ENCODE assay signal across 8 mouse cellular contexts in genomic region chr4:40134468-40135102, GRCm38 (mm10). TPM values are rescaled to one million over a fixed set of nuclear protein-coding genes. Genes with fewer than 3 reads are reported as not detected.
DNase-seq lines count a peak whose midpoint lies in the region; ATAC-seq and TF ChIP-seq lines count a peak whose summit lies in the region.

No protein-coding gene starts in this region.

- no peaks in the 10 kb centered on the region for H3K4me1 ChIP-seq in E14TG2a.4 (replicated peaks; ENCODE audit: low read depth, low read length)
- H3K4me1 ChIP-seq in forebrain, embryonic 12.5 days = no peaks in the 10 kb centered on the region
- H3K4me1 ChIP-seq in liver, postnatal 0 days (ENCODE audit: insufficient read depth) = 0 out of 2 replicates have a peak, but pooled peaks cover 4% of the 10 kb centered on the region
- H3K4me1 ChIP-seq in olfactory bulb, adult 2 months (ENCODE audit: control insufficient read depth, insufficient read depth, low read length) = no peaks in the 10 kb centered on the region

- no peak overlapping the region for H3K9ac ChIP-seq in forebrain, embryonic 12.5 days
- H3K9ac ChIP-seq in liver, postnatal 0 days (replicated peaks) = no peak overlapping the region

- peak; percentile 36; the same call in 1 of the 2 replicates for ATAC-seq in forebrain, embryonic 12.5 days (ENCODE audit: low FRiP score)
- 0 out of 2 replicates have a peak, but pooled peaks have one; percentile 50 for ATAC-seq in liver, postnatal 0 days

- H3K27ac ChIP-seq in forebrain, embryonic 12.5 days = no peak overlapping the region
- no peak overlapping the region for H3K27ac ChIP-seq in liver, postnatal 0 days (ENCODE audit: low read depth)
- no peak overlapping the region for H3K27ac ChIP-seq in olfactory bulb, adult 2 months (ENCODE audit: insufficient read depth, low read depth, low read length)

- no peak overlapping the region for H3K4me3 ChIP-seq in E14TG2a.4 (replicated peaks; ENCODE audit: low read length)
- H3K4me3 ChIP-seq in forebrain, embryonic 12.5 days (replicated peaks) = no peak overlapping the region
- H3K4me3 ChIP-seq in liver, postnatal 0 days (ENCODE audit: low read depth, low read length) = no peak overlapping the region
- no peak overlapping the region for H3K4me3 ChIP-seq in olfactory bulb, adult 2 months (ENCODE audit: insufficient read depth, low read depth, low read length)

- TF ChIP-seq POLR2A in olfactory bulb, adult 2 months (IDR thresholded peaks at IDR 0.05; ENCODE audit: insufficient read depth, low read depth, low read length) = no peak

- no peaks in the 10 kb centered on the region for H3K27me3 ChIP-seq in E14TG2a.4 (ENCODE audit: insufficient read depth, low read length)
- no peaks in the 10 kb centered on the region for H3K27me3 ChIP-seq in forebrain, embryonic 12.5 days
- no peaks in the 10 kb centered on the region for H3K27me3 ChIP-seq in liver, postnatal 0 days (ENCODE audit: insufficient read depth, low read length)

- H3K4me2 ChIP-seq in forebrain, embryonic 12.5 days = no peak overlapping the region
- H3K4me2 ChIP-seq in liver, postnatal 0 days (ENCODE audit: low read depth, low read length) = 0 out of 2 replicates have a peak overlapping the region, but pooled peaks have one; percentile 36

- TF ChIP-seq EP300 in liver, postnatal 0 days (IDR thresholded peaks at IDR 0.05; ENCODE audit: low read depth) = no peak

- H3K36me3 ChIP-seq in E14TG2a.4 (ENCODE audit: insufficient read depth, low read length) = no peaks in the 10 kb centered on the region
- no peaks in the 10 kb centered on the region for H3K36me3 ChIP-seq in forebrain, embryonic 12.5 days (replicated peaks)
- no peaks in the 10 kb centered on the region for H3K36me3 ChIP-seq in liver, postnatal 0 days (replicated peaks; ENCODE audit: insufficient read depth, low read length)

- intact Hi-C loops in heart, postnatal 25 days (cut with DNase I) = loop anchor here (1.0 kb wide), 1 partner anchor 151 kb away; no protein-coding TSS in a partner anchor

- 24% methylated on average over 9 of the region's 9 CpGs for WGBS in forebrain, embryonic 12.5 days
- 16% methylated on average over 9 of the region's 9 CpGs for WGBS in liver, postnatal 0 days (ENCODE audit: insufficient replicate concordance)
- 16% methylated on average over 9 of the region's 9 CpGs for WGBS in olfactory bulb, adult 2 months

- H3K9me3 ChIP-seq in E14TG2a.4 (ENCODE audit: low read length) = no peaks in the 10 kb centered on the region
- no peaks in the 10 kb centered on the region for H3K9me3 ChIP-seq in forebrain, embryonic 12.5 days
- H3K9me3 ChIP-seq in liver, postnatal 0 days (ENCODE audit: low read length) = no peaks in the 10 kb centered on the region

- peak; percentile 79 for DNase-seq in c-Kit-positive CD71-negative TER-119-negative erythroid progenitor cells, embryonic 14.5 days (ENCODE audit: low read depth)
- DNase-seq in heart, postnatal 25 days (ENCODE audit: low spot score) = peak; percentile 40
- peak; percentile 90 to 91 for DNase-seq in kidney, postnatal 4 days
- peak; percentile 86 for DNase-seq in liver, postnatal 0 days
- peak; percentile 28 to 30 for DNase-seq in thymus, adult 18-20 months

- peak; percentile 58 for TF ChIP-seq CTCF in E14TG2a.4 (conservative IDR thresholded peaks at IDR 0.05; ENCODE audit: low read length)
- TF ChIP-seq CTCF in liver, postnatal 0 days (IDR thresholded peaks at IDR 0.05; ENCODE audit: low read depth) = peak; percentile 95
- peak; percentile 49; the same call in 1 of the 2 replicates for TF ChIP-seq CTCF in olfactory bulb, adult 2 months (IDR thresholded peaks at IDR 0.05; ENCODE audit: insufficient read depth, low read depth, low read length)

RNA-seq across cellular contexts. Expression of gene Aco1, which starts 8.3 kb away (rescaled TPM):
- 60.8 and 63.9 TPM in 2 replicates for polyA plus RNA-seq in forebrain, embryonic 12.5 days (2016; fragmentation: Nextera tagmentation; extraction: Ambion mirVana)
- total RNA-seq in heart, postnatal 25 days (2021) = 10 to 100 TPM; 32.6 to 33.0 TPM
- 40.1 and 41.1 TPM in 2 replicates for polyA plus RNA-seq in liver, postnatal 0 days (2015; fragmentation: Nextera tagmentation; extraction: Ambion mirVana)
- polyA plus RNA-seq in olfactory bulb, adult 2 months (2012; ENCODE audit: insufficient read depth, insufficient read length, low replicate concordance, missing spikeins) = not detected in 2 replicates

Comparison
In these comparisons a context has a peak if more than half of its experiments do, and no peak if none do; other contexts are left out.
1. DNase-seq: peak in every context shown above with its lines; median percentile 90 in kidney, postnatal 4 days; 86 in liver, postnatal 0 days; 79 in c-Kit-positive CD71-negative TER-119-negative erythroid progenitor cells, embryonic 14.5 days; 40 in heart, postnatal 25 days; 29 in thymus, adult 18-20 months.